Mouse (Mus musculus) left cerebral cortex, adult 2 months (tissue): ENCODE results near the gene Gfra4. TPM values are rescaled to one million over a fixed set of nuclear protein-coding genes. Genes with fewer than 3 reads are reported as not detected.

Experiments
- DNase-seq, 2 experiments: peaks; one replicate each; pipeline ENCODE4 v3.0.0; 2021 to 2022; ENCODE audit warnings: low spot score in 2 of 2, mixed read lengths in 1 of 2; ENCODE audit errors: extremely low spot score in 1 of 2
- H3K27ac ChIP-seq: fragments of 200-600 bp; 2 replicates; pipeline ENCODE4 v1.8.1; 2022
- H3K4me3 ChIP-seq: fragments of 200-600 bp; 2 replicates; pipeline ENCODE4 v1.8.1; 2022
- CTCF ChIP-seq: fragments of 200-600 bp; IDR thresholded peaks from 2 replicates; pipeline ENCODE4 v1.8.1; 2022; ENCODE audit warnings: antibody characterized with exemption, mild to moderate bottlenecking, moderate library complexity
- intact Hi-C: fragments of 180-260 bp; cut with DNase I; formaldehyde crosslinking; loops from one replicate; pipeline ENCODE4 v1.15.1; 2025
- total RNA-seq, 2 experiments: library from RNA; stranded (reverse); gene quantifications; 2 replicates each; pipeline ENCODE4 v1.2.3; 2021

Gene Gfra4
- total RNA-seq, 2 experiments from 2014 or later = 50.3 to 55.3 TPM

- H3K27ac ChIP-seq = no peak overlapping the region
- TF ChIP-seq CTCF = no peak
- DNase-seq = no peak
- H3K4me3 ChIP-seq = no peak overlapping the region
- intact Hi-C loops = no loop called here
Measured at GRCm38 (mm10) chr2:131060784-131061183, 17.9 kb upstream of the Gfra4 start.

DNA sequence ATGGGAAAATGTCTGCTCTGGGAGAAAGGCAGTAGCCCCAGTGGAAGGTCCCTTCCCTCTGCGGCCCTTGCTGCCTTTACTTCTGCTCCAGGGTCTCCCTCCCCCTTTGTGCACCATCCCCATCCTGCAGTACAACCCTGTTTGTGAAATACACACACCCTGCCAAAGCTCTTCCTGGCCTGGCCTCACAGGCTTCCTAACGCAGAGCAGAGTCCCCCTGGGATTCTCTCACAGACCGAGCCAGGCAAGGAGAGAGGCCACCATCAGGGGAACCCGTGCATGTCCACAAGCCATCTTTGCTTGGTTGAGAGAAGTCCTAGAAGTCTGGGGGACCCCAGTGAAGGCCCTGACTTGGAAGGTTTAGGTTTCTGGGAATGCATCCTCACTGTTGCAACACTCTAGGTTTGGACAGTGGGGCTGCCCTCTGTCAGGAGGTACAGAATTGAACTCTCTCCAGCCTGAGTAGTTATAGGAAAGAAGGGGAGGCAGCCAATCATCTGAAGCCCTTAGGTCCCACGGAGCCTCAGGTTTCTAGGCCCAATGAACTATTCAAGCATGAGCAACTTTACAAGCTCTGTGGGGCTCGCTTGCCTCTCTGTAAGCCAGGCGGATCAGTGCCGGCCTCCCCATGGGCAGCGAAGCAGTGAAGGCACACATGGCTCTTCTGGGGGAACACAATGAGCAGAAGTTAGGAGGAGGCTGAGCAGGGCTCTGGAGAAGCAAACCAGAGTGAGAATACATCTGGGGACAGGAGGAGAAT, 17.1 kb upstream of the Gfra4 start:
- Histone ChIP-seq H3K4me3 (no peak overlapping the region), H3K27ac (no peak overlapping the region)
- TF ChIP-seq CTCF = no peak
- no peak for DNase-seq
- intact Hi-C loops = loop anchor here (5.0 kb wide), 2 partner anchors 102 to 192 kb away; partner anchors contain the start of gene 1700037H04Rik

- no peak overlapping the region for H3K27ac ChIP-seq
- DNase-seq = no peak
- intact Hi-C loops = loop anchor here (5.0 kb wide), 2 partner anchors 103 to 193 kb away; partner anchors contain the start of gene 1700037H04Rik
- TF ChIP-seq CTCF = no peak
- H3K4me3 ChIP-seq = no peak overlapping the region
Measured at GRCm38 (mm10) chr2:131059377-131059776, 16.5 kb upstream of the Gfra4 start.

DNA sequence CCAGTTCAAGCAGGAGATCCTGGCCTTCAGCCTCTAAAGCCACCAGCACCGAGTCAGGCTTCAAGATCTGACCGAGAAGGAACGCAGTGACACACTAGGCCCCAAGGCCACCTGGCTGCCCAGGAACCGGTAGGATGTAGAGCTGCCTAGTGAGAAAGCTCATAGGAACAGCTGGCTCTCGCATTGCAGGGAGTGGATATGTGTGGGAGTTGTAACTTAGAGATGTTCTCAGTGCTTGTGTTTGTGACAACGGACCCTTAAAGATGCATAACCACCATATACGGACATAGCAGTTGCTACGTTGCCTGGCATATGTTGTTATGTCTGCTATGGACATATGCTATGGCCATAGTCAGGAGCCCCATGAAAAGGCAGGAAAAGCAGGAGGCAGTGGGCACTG, 15.8 kb upstream of the Gfra4 start:
- no peak overlapping the region for H3K27ac ChIP-seq
- no peak for TF ChIP-seq CTCF
- H3K4me3 ChIP-seq = no peak overlapping the region
- no peak for DNase-seq
- intact Hi-C loops = loop anchor here (5.0 kb wide), 2 partner anchors 104 to 194 kb away; partner anchors contain the start of gene 1700037H04Rik

GRCm38 (mm10) chr2:131056191-131056590, 13.3 kb upstream of the Gfra4 start:
- intact Hi-C loops = loop anchor here (5.0 kb wide), 2 partner anchors 106 to 196 kb away; partner anchors contain the start of gene 1700037H04Rik
- TF ChIP-seq CTCF = peak; percentile 41
- DNase-seq = no peak

GRCm38 (mm10) chr2:131055631-131056030, 12.7 kb upstream of the Gfra4 start:
- no peak overlapping the region for H3K4me3 ChIP-seq
- intact Hi-C loops = loop anchor here (5.0 kb wide), 2 partner anchors 107 to 197 kb away; partner anchors contain the start of gene 1700037H04Rik
- no peak for DNase-seq

More at GRCm38 (mm10) chr2:131056191-131056590, 13.3 kb upstream of the Gfra4 start:
- Histone ChIP-seq H3K27ac (no peak overlapping the region), H3K4me3 (no peak overlapping the region)

GRCm38 (mm10) chr2:131054646-131055264, 11.9 kb upstream of the Gfra4 start:
- TF ChIP-seq CTCF = no peak
- DNase-seq = no peak
- intact Hi-C loops = loop anchor here (5.0 kb wide), 2 partner anchors 108 to 198 kb away; partner anchors contain the start of gene 1700037H04Rik
- Histone ChIP-seq H3K27ac (no peak overlapping the region), H3K4me3 (no peak overlapping the region)

More at GRCm38 (mm10) chr2:131055631-131056030, 12.7 kb upstream of the Gfra4 start:
- TF ChIP-seq CTCF = peak; percentile 55
- no peak overlapping the region for H3K27ac ChIP-seq

DNA sequence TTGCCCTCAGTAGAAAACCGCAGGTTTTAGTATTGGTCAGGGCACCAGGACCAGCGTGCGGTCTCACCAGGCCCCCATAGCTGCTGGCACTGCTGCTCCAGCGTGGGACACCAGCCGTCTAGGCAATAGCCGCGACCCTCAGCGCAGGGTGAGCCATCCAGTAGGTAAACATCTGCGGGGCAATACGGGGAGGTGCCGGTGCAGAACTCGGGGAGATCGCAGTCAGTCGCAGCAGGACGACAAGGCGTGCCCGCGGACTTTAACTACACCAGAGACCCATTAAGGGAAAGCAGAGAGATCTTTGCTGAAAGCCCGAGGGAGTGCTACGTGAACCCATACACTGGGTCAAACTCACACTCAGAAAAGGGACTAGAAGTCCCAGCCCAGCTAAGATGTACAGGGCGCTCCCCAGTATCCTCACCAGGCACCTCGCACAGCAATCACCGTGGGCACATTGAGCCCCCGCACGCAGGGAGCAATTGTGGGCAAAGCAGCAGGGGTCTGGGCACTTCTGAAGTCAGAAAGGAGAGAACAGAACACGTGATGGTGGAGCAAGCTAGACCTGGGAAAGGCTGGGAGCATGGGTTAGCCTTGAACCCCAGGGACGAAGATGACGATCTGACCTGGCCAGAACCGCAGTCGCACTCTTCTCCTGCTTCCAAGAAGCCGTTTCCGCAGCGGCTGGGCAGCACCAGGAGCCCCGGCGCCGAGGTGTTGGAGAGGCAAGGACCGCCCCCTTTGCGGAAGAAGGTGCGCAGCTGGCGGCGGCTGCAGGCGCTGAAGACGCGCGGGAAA, 11.2 kb upstream of the Gfra4 start:
- no peak for TF ChIP-seq CTCF
- Histone ChIP-seq H3K27ac (no peak overlapping the region), H3K4me3 (no peak overlapping the region; the same call in 1 of the 2 replicates)
- intact Hi-C loops = no loop called here
- DNase-seq = no peak

DNA sequence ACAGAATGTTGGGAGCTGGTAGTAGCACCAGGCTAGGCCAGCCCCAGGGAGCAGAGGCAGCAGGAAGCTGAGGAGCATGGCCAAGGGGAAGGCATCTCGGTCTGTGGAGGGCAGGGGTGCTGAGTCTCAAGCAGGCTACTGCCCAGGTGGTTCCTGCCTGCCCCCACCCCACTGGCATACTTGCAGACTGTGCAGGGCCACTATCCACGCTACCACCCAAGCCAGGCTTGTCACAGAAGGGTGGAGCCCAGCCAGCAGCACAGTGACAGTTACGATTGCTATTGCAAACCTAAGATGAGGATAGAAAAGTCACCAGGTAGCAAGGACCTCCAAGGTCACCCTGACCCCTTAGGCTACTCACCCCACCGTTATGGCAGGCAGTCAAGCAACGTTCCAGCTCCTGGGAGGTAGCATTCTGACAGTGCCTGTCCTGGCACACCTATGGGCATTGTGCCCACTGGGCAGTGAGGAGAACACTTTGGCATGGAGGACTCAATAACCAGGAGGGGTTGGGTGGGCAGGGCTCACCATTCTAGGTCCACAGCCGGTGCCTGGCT, 10.1 kb upstream of the Gfra4 start:
- intact Hi-C loops = no loop called here
- Histone ChIP-seq H3K27ac (no peak overlapping the region), H3K4me3 (no peak overlapping the region)
- TF ChIP-seq CTCF = no peak
- no peak for DNase-seq

DNA sequence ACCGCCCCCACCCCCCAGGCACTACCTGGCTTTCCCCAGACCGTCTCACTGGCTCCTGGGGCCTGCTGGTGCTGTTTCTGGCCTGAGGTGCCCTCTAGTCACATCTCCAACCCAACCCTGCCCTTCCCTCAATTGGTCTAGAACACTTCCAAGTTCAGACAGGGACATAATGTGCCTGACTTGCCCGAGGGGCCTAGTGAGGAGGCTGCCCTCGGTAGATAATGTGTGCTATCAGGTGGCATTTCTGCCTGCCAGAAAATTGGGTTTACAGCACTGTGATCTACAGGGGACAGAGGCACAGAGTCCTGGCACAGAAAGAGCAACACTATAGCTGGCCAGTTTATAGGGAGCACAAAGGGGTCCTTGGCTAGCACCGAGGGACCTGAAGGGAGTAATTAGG, 9.2 kb upstream of the Gfra4 start:
- no peak for TF ChIP-seq CTCF
- no peak for DNase-seq
- Histone ChIP-seq H3K4me3 (no peak overlapping the region), H3K27ac (no peak overlapping the region)
- intact Hi-C loops = no loop called here

- H3K27ac ChIP-seq = no peak overlapping the region
- no peak for TF ChIP-seq CTCF
- DNase-seq = no peak
- H3K4me3 ChIP-seq = no peak overlapping the region
- intact Hi-C loops = no loop called here
Measured at GRCm38 (mm10) chr2:131046025-131046424, 3.1 kb upstream of the Gfra4 start.
